Mouse (Mus musculus) adrenal gland, postnatal 36 days (tissue): ENCODE results near the gene Men1. TPM values are rescaled to one million over a fixed set of nuclear protein-coding genes. Genes with fewer than 3 reads are reported as not detected.

Experiments
- microRNA-seq: library from miRNA; unstranded; fragments of <30 nt; microRNA quantifications from one replicate; pipeline ENCODE4 v1.2.0, GENCODE M21; 2021
- total RNA-seq, 2 experiments: library from RNA; stranded (reverse); gene quantifications; 2 replicates each; pipeline ENCODE4 v1.2.3; 2021

Men1 gene
- total RNA-seq, 2 experiments from 2014 or later, result 48.7 to 56.3 TPM

Small RNAs within 50 kb of the gene (microRNA-seq; reads per million reads assigned to microRNA genes)
- gene Mir6989, result 1.5 reads per million

Other genes with a start within 250 kb of the Men1 start
- 1 to 10 TPM; 1.8 to 2.2 TPM for gene Cdca5, start 250.0 kb upstream of the Men1 start, total RNA-seq
- not detected for gene AC131692.1, start 240.6 kb upstream of the Men1 start, total RNA-seq
- under 1 TPM in 1 of 2 experiments, not detected in 1; 0.10 TPM for gene Naaladl1, start 229.2 kb upstream of the Men1 start, total RNA-seq
- gene Sac3d1, start 216.3 kb upstream of the Men1 start, total RNA-seq, result 10 to 100 TPM; 15.4 to 17.7 TPM
- 10 to 100 TPM; 29.0 to 29.2 TPM for gene Snx15, start 206.7 kb upstream of the Men1 start, total RNA-seq
- gene Batf2, start 194.0 kb upstream of the Men1 start, total RNA-seq, result 1 to 10 TPM; 1.2 to 2.0 TPM
- gene Arl2, start 193.4 kb upstream of the Men1 start, total RNA-seq, result 10 to 100 TPM; 80.5 to 81.7 TPM
- 1 to 10 TPM; 1.7 TPM for gene Majin, start 150.6 kb upstream of the Men1 start, total RNA-seq
- 10 to 100 TPM; 25.5 to 27.9 TPM for gene Gpha2, start 108.6 kb upstream of the Men1 start, total RNA-seq
- 100 to 1,000 TPM in 1 of 2 experiments, 10 to 100 TPM in 1; 83.5 to 129 TPM for gene Ppp2r5b, start 99.1 kb upstream of the Men1 start, total RNA-seq
- 10 to 100 TPM; 30.7 to 33.3 TPM for gene Atg2a, start 93.3 kb upstream of the Men1 start, total RNA-seq
- 100 to 1,000 TPM; 119 to 188 TPM for gene Ehd1, start 58.3 kb upstream of the Men1 start, total RNA-seq
- gene Cdc42bpg, start 28.5 kb upstream of the Men1 start, total RNA-seq, result 10 to 100 TPM; 22.6 to 23.5 TPM
- 10 to 100 TPM; 29.9 to 32.2 TPM for gene Map4k2, start 6.2 kb downstream of the Men1 start, total RNA-seq
- 100 to 1,000 TPM; 169 to 224 TPM for gene Sf1, start 28.7 kb downstream of the Men1 start, total RNA-seq
- gene Pygm, start 49.4 kb downstream of the Men1 start, total RNA-seq, result 100 to 1,000 TPM in 1 of 2 experiments, 10 to 100 TPM in 1; 75.6 to 124 TPM
- gene Rasgrp2, start 64.4 kb downstream of the Men1 start, total RNA-seq, result 10 to 100 TPM; 28.7 to 34.4 TPM
- gene Nrxn2, start 83.8 kb downstream of the Men1 start, total RNA-seq, result 1 to 10 TPM; 9.2 TPM
- under 1 TPM in 1 of 2 experiments, not detected in 1; 0.20 TPM for gene Slc22a12, start 208.1 kb downstream of the Men1 start, total RNA-seq